Mouse (Mus musculus) inflammation-experienced regulatory T-cells (primary cell): ENCODE data around the gene Arv1. TPM values are rescaled to one million over a fixed set of nuclear protein-coding genes. Genes with fewer than 3 reads are reported as not detected.

Source experiments
- polyA plus RNA-seq, 2 experiments: library from polyadenylated mRNA; unstranded; fragments of 100-300 nt; shearing (Covaris generic); gene quantifications; one replicate each; pipeline ENCODE4 v1.2.1; 2017

Arv1 gene
- polyA plus RNA-seq: 10 to 100 TPM; 17.1 to 26.0 TPM

DNA sequence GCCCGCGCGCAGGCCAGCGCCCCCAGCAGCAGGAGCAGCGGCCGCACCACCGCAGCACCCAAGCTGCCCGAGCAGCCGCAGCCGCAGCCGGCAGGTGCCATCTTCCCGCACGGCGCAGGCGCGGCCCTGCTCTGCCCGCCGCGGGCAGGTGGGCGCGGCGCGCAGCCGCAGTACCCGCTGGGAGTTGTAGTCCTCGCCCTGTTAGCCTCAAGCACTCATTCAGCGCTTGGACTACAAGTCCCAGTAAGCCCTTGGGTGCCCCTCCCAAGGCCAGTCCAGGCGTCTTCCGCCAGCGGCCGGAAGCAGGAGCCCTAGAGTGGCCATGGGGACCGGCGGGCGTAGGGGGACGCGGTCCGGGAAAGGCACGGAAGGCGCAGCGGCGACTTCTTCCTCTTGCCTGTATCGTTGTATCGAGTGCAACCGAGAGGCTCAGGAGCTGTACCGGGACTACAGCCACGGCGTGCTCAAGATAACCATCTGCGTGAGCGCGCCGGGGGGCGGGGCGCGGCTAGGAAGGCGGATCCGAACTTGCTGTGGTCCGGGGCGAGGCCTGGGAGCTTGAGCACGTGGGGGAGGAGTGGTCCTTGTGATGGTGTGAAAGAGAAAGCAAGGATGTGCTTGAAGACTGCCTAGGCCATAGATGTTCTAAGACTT lies at the start of gene Arv1, which contains the start of gene Ttc13:
Arv1 (plus strand) TSS at position 278 of the 654 bp plus-strand sequence.
Ttc13 (minus strand) TSS at position 122 of the 654 bp plus-strand sequence.

DNA sequence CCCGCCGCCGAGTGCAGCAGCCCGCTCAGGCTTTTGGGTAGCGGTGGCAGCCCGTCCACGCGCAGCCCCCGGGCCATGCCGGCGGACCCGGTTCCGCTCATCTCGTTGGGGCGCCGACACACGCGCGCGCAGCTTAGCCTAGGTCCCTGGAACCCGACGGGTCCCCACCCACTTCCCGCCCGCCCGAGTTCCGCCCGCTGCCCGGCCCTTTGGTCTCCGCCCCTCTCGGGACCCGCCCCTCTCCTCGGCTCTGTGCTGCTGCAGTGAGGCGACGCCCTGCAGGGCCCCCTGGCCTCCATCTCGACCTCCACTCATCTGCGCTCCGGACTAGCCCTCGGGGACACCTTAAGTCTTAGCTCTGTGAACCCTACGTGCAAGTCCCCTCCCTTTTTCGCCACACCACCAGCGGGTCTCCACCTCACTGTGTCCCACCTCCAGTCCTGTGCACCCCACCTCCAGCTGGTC lies 29.8 kb downstream of the Arv1 start, which contains the start of gene Fam89a:
Fam89a (minus strand) TSS at position 124 of the 465 bp plus-strand sequence.

Other genes starting within 250 kb of the Arv1 start
- gene Cog2, start 201.4 kb upstream of the Arv1 start, polyA plus RNA-seq: 10 to 100 TPM; 51.0 to 54.4 TPM
- 1 to 10 TPM in 1 of 2 experiments, under 1 TPM in 1; 0.34 to 5.8 TPM for gene Agt, start 152.4 kb upstream of the Arv1 start, polyA plus RNA-seq
- 1 to 10 TPM in 1 of 2 experiments, not detected in 1; 1.1 TPM for gene Capn9, start 146.0 kb upstream of the Arv1 start, polyA plus RNA-seq
- gene 2310022B05Rik, start 58.8 kb upstream of the Arv1 start, polyA plus RNA-seq: 1 to 10 TPM; 6.4 to 7.0 TPM
- gene Ttc13, start 156 bp upstream of the Arv1 start, polyA plus RNA-seq: 100 to 1,000 TPM in 1 of 2 experiments, 10 to 100 TPM in 1; 77.3 to 107 TPM
- 10 to 100 TPM; 10.8 to 15.3 TPM for gene Fam89a, start 29.7 kb downstream of the Arv1 start, polyA plus RNA-seq
- gene Trim67, start 71.0 kb downstream of the Arv1 start, polyA plus RNA-seq: 1 to 10 TPM in 1 of 2 experiments, under 1 TPM in 1; 0.31 to 1.0 TPM
- 100 to 1,000 TPM in 1 of 2 experiments, 10 to 100 TPM in 1; 78.3 to 109 TPM for gene Gnpat, start 140.9 kb downstream of the Arv1 start, polyA plus RNA-seq
- 10 to 100 TPM; 31.6 to 32.2 TPM for gene 2810004N23Rik, start 141.0 kb downstream of the Arv1 start, polyA plus RNA-seq
- gene Exoc8, start 175.6 kb downstream of the Arv1 start, polyA plus RNA-seq: 10 to 100 TPM; 14.9 to 23.0 TPM
- gene Sprtn, start 175.7 kb downstream of the Arv1 start, polyA plus RNA-seq: 1 to 10 TPM; 3.9 to 5.0 TPM
- gene Egln1, start 227.2 kb downstream of the Arv1 start, polyA plus RNA-seq: 10 to 100 TPM; 47.9 to 70.3 TPM